Mouse (Mus musculus) spleen, postnatal 10 days (tissue): ENCODE measurements around the gene Clcn3.

ENCODE experiments used
- DNase-seq, 2 experiments: peaks; one replicate each; pipeline ENCODE4 v3.0.0; 2021 to 2022; ENCODE audit warnings: low spot score in 2 of 2

Clcn3 gene

DNA sequence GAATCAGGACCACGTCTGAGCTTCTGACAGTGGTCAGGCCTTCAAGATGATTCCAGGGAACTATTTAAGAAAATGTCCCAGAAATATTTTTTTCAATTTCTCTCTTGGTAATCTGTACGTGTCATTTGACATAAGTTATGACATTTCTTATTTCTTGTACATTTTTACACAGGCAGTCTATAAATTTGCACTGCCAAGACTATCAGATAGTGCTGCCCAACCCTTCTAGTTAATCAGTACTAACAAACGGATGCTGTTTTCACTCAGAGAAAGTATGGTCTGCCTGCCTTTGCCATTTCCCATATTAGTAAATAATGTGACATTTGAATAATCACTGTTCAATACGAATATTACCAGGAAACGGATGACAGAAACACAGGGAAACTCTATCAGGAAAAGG, 30.3 kb downstream of the Clcn3 start:
- DNase-seq, result no peak

- DNase-seq, result no peak
These were observed 31.3 kb downstream of the Clcn3 start for GRCm38 (mm10) chr8:60951757-60952156.

DNA sequence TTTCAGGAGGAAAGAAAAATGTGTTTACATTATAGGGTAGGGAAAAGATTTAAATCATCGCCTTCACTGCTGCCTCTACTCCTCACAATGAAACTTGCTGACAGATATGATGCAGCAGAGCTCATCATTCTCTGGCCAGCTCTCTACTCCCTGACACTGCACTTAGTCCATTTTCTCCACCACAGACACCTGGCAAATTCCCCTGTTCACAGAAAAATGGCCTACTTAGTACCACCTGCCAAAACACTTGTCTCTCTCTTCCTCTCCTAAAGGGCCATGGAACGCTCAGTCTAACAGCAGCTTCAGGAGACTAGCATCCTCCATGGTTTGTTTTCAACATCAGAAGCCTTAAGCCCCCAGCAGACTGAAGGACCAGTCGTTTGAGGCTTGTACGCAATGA, 31.8 kb downstream of the Clcn3 start:
- DNase-seq, result no peak

DNA sequence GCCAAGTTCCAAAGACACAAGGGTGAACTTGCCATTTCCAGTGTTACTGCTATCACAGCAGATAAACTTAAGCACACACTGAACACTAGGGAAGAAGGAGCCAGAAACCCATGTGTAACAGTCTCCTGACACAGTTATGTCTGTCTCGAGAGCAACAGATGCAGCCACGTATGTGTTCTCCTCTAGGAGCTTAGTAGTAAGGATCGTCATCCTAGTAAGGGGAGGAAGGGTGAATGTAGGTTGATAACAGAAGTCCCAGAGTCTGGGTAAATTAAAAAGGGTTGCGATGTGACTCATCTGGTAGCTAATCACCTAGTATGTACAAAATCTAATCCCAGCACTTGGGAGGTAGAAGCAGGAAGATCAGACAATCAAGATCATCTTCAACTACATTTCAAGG, 33.2 kb downstream of the Clcn3 start:
- no peak for DNase-seq

DNA sequence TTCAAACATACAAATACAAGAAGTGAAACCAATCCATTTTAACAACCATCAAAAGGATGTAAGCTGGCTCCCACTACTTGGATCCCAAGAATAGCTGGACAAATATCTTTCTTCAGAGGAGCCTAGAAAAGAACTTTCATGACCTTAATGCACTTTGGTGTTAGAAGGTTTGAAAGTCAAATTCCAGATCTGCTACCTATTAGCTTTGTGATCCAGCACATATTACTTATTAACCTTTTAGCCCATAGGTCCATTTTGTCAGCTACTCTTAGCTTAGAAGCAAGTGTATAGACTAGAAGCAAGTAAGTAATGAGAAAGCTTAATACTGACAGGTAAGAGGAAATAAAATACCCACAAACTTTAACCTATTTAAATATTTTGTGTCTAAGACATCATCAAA, 35.6 kb downstream of the Clcn3 start:
- DNase-seq, result no peak

GRCm38 (mm10) chr8:60942867-60943266, 40.2 kb downstream of the Clcn3 start:
- DNase-seq, result peak in 1 of 2 experiments; percentile 45

GRCm38 (mm10) chr8:60938717-60939424, 44.2 kb downstream of the Clcn3 start:
- DNase-seq, result no peak

DNA sequence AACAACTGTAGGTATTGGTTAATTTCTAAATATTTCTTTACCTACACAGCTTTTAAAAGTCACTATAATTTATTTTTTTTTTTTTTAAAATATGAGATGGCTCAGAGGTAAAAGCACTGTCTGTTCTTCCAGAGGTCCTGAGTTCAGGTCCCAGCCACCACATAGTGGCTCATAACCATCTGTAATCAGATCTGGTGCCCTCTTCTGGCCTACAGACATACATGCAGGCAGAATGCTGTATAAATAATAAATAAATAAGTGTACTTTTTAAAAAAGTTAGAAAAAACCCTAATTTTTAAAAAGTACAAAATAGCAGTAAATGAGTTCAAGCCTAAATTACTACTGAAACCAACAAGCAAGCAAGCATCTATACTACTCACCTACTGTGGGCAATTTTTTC, 49.5 kb downstream of the Clcn3 start:
- DNase-seq, result no peak

DNA sequence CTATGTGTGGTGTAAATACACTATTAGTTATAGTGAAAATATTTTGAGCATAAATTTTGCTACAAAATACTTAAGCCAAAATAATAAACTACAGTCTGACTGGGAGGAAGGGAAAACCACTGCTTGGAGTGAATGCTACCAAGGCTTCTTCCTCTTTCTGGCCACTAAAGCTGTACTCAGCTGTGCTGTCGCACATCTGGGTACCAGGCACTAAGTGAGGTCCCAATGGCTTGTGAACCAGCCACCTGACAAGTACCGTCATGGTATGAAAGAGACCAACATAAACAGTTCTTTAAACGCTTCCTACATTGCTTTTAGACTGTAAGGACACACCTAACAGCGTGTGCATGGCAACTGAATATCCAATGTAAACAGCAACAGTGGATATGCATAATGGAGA, 62.9 kb downstream of the Clcn3 start:
- no peak for DNase-seq

DNA sequence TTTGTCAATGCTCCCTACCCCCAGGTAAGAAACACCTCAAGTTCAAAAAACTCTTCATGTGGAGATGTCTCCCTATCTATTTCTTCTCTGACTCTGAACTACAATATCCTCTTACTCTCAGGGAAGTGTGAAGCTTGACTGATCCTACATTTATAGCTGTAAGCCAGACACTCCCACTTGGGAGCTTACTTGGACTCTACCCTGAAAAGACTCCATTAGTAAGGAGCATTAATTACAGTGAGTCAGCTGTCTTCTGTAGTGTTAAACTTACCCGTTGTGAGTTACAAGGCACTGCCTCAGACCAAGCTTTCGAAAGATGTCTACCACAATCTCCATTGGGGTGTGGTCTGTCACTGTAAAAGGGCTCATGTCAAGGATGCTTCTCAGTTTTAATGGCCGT, 64.0 kb downstream of the Clcn3 start:
- no peak for DNase-seq

- DNase-seq, result no peak
These were observed 70.5 kb downstream of the Clcn3 start for GRCm38 (mm10) chr8:60912554-60912953.

- DNase-seq, result no peak
These were observed 71.0 kb downstream of the Clcn3 start for GRCm38 (mm10) chr8:60912081-60912480.

- DNase-seq, result no peak
These were observed 83.0 kb downstream of the Clcn3 start for GRCm38 (mm10) chr8:60900147-60900546.

- DNase-seq, result peak in 1 of 2 experiments; percentile 26
These were observed 87.2 kb downstream of the Clcn3 start for GRCm38 (mm10) chr8:60895878-60896277.

DNA sequence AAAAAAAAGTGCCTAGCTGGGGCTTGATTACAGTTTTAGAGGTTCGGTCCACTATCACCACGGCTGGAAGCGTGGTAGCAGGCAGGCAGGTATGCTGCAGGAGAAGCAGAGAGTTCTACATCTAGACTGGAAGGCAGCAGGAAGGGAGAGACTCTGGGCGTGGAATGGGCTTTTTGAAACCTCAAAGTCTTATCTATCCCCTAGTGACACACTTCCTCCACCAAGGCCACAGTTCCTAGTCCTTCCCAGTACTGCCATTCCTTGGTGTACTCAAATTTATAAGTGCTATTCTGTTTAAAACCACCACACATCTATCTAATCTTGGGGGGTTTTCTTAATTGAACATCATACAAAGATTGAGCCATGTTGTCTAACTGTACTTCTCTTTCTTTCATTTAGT, 91.3 kb downstream of the Clcn3 start:
- DNase-seq, result no peak

- DNase-seq, result no peak
These were observed 92.6 kb downstream of the Clcn3 start for GRCm38 (mm10) chr8:60890520-60890874.

- peak; percentile 86 to 98 for DNase-seq
These were observed 93.1 kb downstream of the Clcn3 start, which contains the start of gene Hpf1 for GRCm38 (mm10) chr8:60889843-60890519. Hpf1 (plus strand) TSS chr8:60890418.

- DNase-seq, result no peak
These were observed 93.8 kb downstream of the Clcn3 start for GRCm38 (mm10) chr8:60889131-60889842.

DNA sequence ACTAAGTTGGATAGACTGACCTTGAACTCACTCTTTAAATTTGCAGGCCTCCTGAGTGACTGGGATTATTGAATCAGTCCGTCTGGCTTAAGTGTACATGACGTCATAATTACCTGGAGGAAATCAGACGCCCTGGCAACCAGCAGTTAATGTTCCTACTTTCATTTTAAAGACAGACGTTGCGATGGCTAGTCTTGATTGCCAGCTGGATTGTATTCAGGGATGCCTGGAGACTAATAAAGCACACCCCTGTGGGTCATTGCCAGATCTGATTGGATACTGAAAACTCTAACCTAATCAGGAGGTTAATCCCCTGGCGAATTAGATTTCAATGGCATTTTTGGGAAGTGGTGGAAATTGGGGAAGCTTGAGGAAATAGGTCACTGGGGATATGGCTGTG, 96.4 kb downstream of the Clcn3 start:
- DNase-seq, result no peak

DNA sequence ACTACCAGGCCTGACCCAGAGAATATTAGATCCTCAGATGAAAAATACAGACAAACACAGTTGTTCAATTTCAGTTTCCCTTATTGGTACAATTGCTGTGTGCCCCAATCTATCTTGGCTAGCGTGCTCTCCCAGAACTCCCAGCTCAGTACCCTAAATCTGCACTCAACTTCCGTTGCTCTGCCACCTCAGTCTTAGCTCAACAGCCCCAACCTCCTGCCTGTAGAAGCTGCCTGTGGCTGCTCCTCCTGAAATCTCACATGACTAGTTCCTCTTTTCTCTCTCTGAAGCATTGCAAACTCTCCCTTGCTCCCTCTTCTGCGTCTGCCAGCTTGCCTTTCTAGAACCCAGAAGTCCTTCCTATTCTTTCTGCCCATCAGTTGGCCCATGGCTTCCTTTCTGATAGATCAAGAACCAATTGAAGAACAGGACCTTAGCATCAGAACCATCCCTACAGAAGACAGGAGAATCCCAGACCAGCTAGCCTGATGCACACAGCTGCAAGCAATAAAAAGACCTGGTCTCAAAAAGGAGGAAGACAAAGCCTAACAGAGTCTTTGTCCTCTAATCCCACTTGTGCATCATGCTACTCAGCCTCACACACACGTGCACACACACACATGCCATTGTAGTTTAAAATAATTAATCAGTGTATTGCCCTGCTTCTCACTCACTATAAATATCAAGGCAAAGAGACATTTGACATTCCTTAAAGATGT, 99.5 kb downstream of the Clcn3 start:
- DNase-seq, result no peak

DNA sequence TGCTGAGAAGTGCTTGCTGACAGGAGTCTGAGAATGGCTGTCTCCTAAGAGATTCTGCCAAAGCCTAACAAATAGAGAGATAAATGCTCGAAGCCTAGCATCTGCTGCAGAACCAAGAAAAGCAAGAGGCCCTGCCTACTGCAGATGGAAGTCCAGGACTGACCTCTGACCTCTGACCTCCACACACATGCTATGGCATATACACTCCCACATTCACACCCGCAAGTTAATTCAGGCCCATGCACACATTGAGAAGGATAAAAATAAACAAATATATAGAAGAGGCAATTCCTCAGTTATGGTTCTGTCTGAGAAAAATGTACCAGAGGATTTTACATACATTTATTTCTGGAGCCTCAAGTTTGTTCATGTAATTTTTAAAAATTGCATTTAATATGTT, 104.5 kb downstream of the Clcn3 start:
- no peak for DNase-seq
